Comparison of ENCODE assay signal across 8 mouse cellular contexts in the genomic region with DNA sequence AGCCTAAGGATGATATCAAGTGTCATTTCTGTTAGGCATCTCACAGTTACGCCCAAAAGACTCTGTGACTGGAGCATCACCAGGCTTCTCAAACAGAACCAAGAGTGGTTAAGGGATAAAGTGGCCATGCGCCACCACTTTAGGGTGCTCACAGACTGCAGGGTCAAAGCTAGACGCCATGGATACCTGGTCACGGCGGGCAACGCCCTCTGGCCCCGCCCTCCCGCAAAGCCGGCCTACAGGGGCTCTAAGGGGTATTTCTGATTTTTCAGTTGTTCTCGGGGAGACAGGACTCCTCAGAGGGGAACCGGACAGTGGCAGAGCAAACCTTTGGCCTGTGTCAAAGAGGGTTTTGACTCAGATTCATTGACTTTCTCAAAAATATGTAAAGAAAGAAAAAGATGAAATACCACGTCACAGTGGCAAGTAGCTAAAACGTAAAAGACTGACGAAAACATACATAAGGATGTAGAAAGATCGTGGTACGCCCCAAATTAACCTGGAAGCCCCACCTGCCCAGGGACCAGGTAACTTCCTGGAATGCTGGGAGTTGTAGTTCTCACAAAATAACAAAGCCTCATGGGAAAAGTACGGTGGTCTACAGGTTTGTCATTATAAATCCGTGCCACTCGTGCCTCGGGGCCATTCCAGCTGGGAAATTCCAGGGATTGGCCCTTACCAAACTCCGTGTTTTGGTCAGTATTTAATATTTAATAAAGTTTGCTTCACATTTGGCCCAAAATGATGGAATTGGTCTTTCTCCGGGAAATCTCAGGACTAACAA.
DNase-seq lines count a peak whose midpoint lies in the region; ATAC-seq lines count a peak whose summit lies in the region.

No protein-coding gene starts in this region.

- H3K36me3 ChIP-seq in forebrain, embryonic 12.5 days (replicated peaks), result no peaks in the 10 kb centered on the region

- H3K9me3 ChIP-seq in forebrain, embryonic 12.5 days, result no peaks in the 10 kb centered on the region

- 10% methylated on average over 22 of the region's 22 CpGs for WGBS in forebrain, embryonic 12.5 days

- H3K9ac ChIP-seq in forebrain, embryonic 12.5 days, result no peak overlapping the region

- ATAC-seq in forebrain, embryonic 12.5 days (ENCODE audit: low FRiP score), result no peak

- no peak overlapping the region for H3K27ac ChIP-seq in forebrain, embryonic 12.5 days

- peak overlapping the region; percentile 47 for H3K4me2 ChIP-seq in forebrain, embryonic 12.5 days

- DNase-seq in frontal cortex, adult 2 months (ENCODE audit: extremely low spot score in 1 of 2, low spot score in 1 of 2), result peak; percentile 20 to 69
- DNase-seq in frontal cortex, postnatal 14 days (ENCODE audit: low spot score in 2 of 2), result no peak
- DNase-seq in ZHBTc4 (ENCODE audit: low read depth, low spot score), result peak; percentile 52
- peak; percentile 65 for DNase-seq in kidney, postnatal 14 days
- DNase-seq in lung, postnatal 36 days, result peak; percentile 58
- peak; percentile 62 for DNase-seq in telencephalon, adult 2 months (ENCODE audit: low read depth, low spot score)
- no peak for DNase-seq in T-cell, adult 2 months (ENCODE audit: low spot score)

- peaks cover 11% of the 10 kb centered on the region for H3K4me1 ChIP-seq in forebrain, embryonic 12.5 days

- H3K4me3 ChIP-seq in forebrain, embryonic 12.5 days (replicated peaks), result peak overlapping the region; percentile 20

- H3K27me3 ChIP-seq in forebrain, embryonic 12.5 days, result peaks cover 18% of the 10 kb centered on the region

Comparison
In these comparisons a context has a peak if more than half of its experiments do, and no peak if none do; other contexts are left out.
1. DNase-seq: peak in frontal cortex, adult 2 months (2 of 2), ZHBTc4 (single experiment), kidney, postnatal 14 days (single experiment), lung, postnatal 36 days (single experiment) and telencephalon, adult 2 months (single experiment); none in frontal cortex, postnatal 14 days (0 of 2) and T-cell, adult 2 months (single experiment).